In genomic region chr6:60907272-60907671, GRCm38 (mm10) we compare ENCODE assay signal across 10 mouse cellular contexts. TPM values are rescaled to one million over a fixed set of nuclear protein-coding genes. Genes with fewer than 3 reads are reported as not detected.
"Had no signal": no experiment of that assay in that cellular context is flagged by ENCODE, and none has a peak within 500 bp of the region (broad histone marks: within the 10 kb centered on the region; RNA-seq: fewer than 3 reads in every experiment).

No protein-coding gene starts in this region.

- DNase-seq: kidney, adult 11 months; kidney, adult 9 months; kidney, postnatal 36 days; lung, adult 18-20 months; right cerebral cortex, postnatal 14 days had no signal

- H3K4me3 ChIP-seq: limb, embryonic 12.5 days; midbrain, embryonic 12.5 days; stomach, embryonic 15.5 days had no signal

- H3K9me3 ChIP-seq: limb, embryonic 12.5 days; midbrain, embryonic 12.5 days; stomach, embryonic 15.5 days had no signal

- H3K9ac ChIP-seq: limb, embryonic 12.5 days; midbrain, embryonic 12.5 days; stomach, embryonic 15.5 days had no signal

- H3K36me3 ChIP-seq: limb, embryonic 12.5 days; midbrain, embryonic 12.5 days; stomach, embryonic 15.5 days had no signal

- H3K4me2 ChIP-seq: limb, embryonic 12.5 days; midbrain, embryonic 12.5 days; stomach, embryonic 15.5 days had no signal

- H3K27ac ChIP-seq: kidney, postnatal 0 days; limb, embryonic 12.5 days; midbrain, embryonic 12.5 days; stomach, embryonic 15.5 days had no signal

- H3K4me1 ChIP-seq: limb, embryonic 12.5 days; midbrain, embryonic 12.5 days; stomach, embryonic 15.5 days had no signal

- H3K27me3 ChIP-seq: limb, embryonic 12.5 days; midbrain, embryonic 12.5 days; stomach, embryonic 15.5 days had no signal

RNA-seq across cellular contexts. Expression of gene Mmrn1, which starts 17.5 kb away (rescaled TPM):
- total RNA-seq: layer of hippocampus, adult 18-20 months had no signal
